Mouse (Mus musculus) MEL-GATA-1-ER (cell line): Measurements from ENCODE around the gene Fezf1.

ENCODE experiments used
- DNase-seq: peaks from one replicate; pipeline ENCODE4 v3.0.0-alpha.2; 2012; ENCODE audit warnings: low read depth; ENCODE audit errors: extremely low read depth

The Fezf1 gene

GRCm38 (mm10) chr6:23247512-23248312 is 450 bp downstream of the Fezf1 start:
- DNase-seq = no peak

GRCm38 (mm10) chr6:23246790-23247511 is 1.2 kb downstream of the Fezf1 start:
- no peak for DNase-seq

- no peak for DNase-seq
Observed at GRCm38 (mm10) chr6:23246061-23246789, 1.9 kb downstream of the Fezf1 start.

- DNase-seq = no peak
Observed at GRCm38 (mm10) chr6:23245545-23246011, 2.6 kb downstream of the Fezf1 start.

- DNase-seq = no peak
Observed at GRCm38 (mm10) chr6:23245121-23245520, 3.0 kb downstream of the Fezf1 start.

GRCm38 (mm10) chr6:23243821-23244760 is 4.1 kb downstream of the Fezf1 start:
- no peak for DNase-seq

- DNase-seq = no peak
Observed at GRCm38 (mm10) chr6:23211499-23211898, 36.7 kb downstream of the Fezf1 start.

- DNase-seq = no peak
Observed at GRCm38 (mm10) chr6:23207791-23208190, 40.4 kb downstream of the Fezf1 start.

GRCm38 (mm10) chr6:23202630-23203029 is 45.5 kb downstream of the Fezf1 start:
- DNase-seq = no peak
